Mouse (Mus musculus) G1E (cell line): ENCODE measurements around the gene Tbx21. TPM values are rescaled to one million over a fixed set of nuclear protein-coding genes. Genes with fewer than 3 reads are reported as not detected.

Experiments used
- ATAC-seq: 2 replicates; pipeline ENCODE4 v1.8.0; 2016; ENCODE audit warnings: mild to moderate bottlenecking; ENCODE audit not compliant: insufficient number of reproducible peaks, poor library complexity, low FRiP score, severe bottlenecking; ENCODE audit errors: extremely low read depth
- DNase-seq: peaks from one replicate; pipeline ENCODE4 v3.0.0; 2012; ENCODE audit warnings: low spot score
- H3K27me3 ChIP-seq: 2 replicates; pipeline ENCODE4 v1.6.1; 2012; ENCODE audit warnings: mild to moderate bottlenecking, low read length, inconsistent platforms; ENCODE audit not compliant: insufficient read depth
- H3K36me3 ChIP-seq: replicated peaks from 2 replicates; pipeline ENCODE3; 2012; ENCODE audit warnings: mild to moderate bottlenecking, inconsistent platforms
- H3K4me1 ChIP-seq: 2 replicates; pipeline ENCODE4 v1.6.1; 2012; ENCODE audit warnings: low read depth, low read length, inconsistent platforms, mixed read lengths; ENCODE audit not compliant: insufficient read depth
- H3K4me3 ChIP-seq: 2 replicates; pipeline ENCODE4 v1.5.1; 2012; ENCODE audit warnings: low read depth, mild to moderate bottlenecking, inconsistent platforms, low read length, moderate library complexity, mixed read lengths
- H3K9me3 ChIP-seq: replicated peaks from 2 replicates; pipeline ENCODE4 v1.6.1; 2012; ENCODE audit warnings: inconsistent platforms
- CTCF ChIP-seq: IDR thresholded peaks from 2 replicates; pipeline ENCODE4 v1.5.1; 2012; ENCODE audit warnings: low read depth, low read length, inconsistent platforms, mixed read lengths
- GATA1 ChIP-seq: IDR thresholded peaks from 2 replicates; pipeline ENCODE4 v1.6.1; 2012; ENCODE audit warnings: borderline replicate concordance, low read length, inconsistent platforms, mixed read lengths
- GATA2 ChIP-seq: IDR thresholded peaks from 2 replicates; pipeline ENCODE4 v1.6.1; 2012; ENCODE audit warnings: low read depth, low read length, inconsistent platforms, borderline replicate concordance
- POLR2AphosphoS5 ChIP-seq: IDR thresholded peaks from 2 replicates; pipeline ENCODE4 v1.6.1; 2012; ENCODE audit warnings: low read depth, low read length, inconsistent platforms; ENCODE audit not compliant: insufficient replicate concordance
- TAL1 ChIP-seq: conservative IDR thresholded peaks from 2 replicates; pipeline ENCODE4 v1.6.1; 2012; ENCODE audit warnings: low read depth, low read length, inconsistent platforms, mixed read lengths
- polyA plus RNA-seq: library from polyadenylated mRNA; stranded (reverse); fragments of >175 nt; gene quantifications from 2 replicates; pipeline ENCODE4 v1.2.3, GENCODE M21; 2012
- total RNA-seq, 2 experiments: library from RNA; stranded (forward) in 1 of 2; stranded (reverse) in 1 of 2; fragments of 200-1000 nt in 1 of 2; fragments of >200 nt in 1 of 2; fragmentation: Nextera tagmentation in 1 of 2; gene quantifications; 2 replicates each; pipeline ENCODE4 v1.2.3; 2014 to 2017

Gene Tbx21
- total and polyA plus RNA-seq, 3 experiments = not detected

- no peaks in the 10 kb centered on the region for H3K36me3 ChIP-seq
- peaks cover 92% of the 10 kb centered on the region for H3K27me3 ChIP-seq
- ATAC-seq = no peak
- DNase-seq = no peak
- TF ChIP-seq GATA1 (no peak), TAL1 (no peak), POLR2AphosphoS5 (no peak), CTCF (no peak), GATA2 (no peak)
- peaks cover 32% of the 10 kb centered on the region for H3K4me1 ChIP-seq
- no peaks in the 10 kb centered on the region for H3K9me3 ChIP-seq
- no peak overlapping the region for H3K4me3 ChIP-seq
These were observed 23.6 kb upstream of the Tbx21 start for GRCm38 (mm10) chr11:97138554-97139226.

GRCm38 (mm10) chr11:97133270-97133669 is 18.1 kb upstream of the Tbx21 start:
- no peak overlapping the region; the same call in 1 of the 2 replicates for H3K4me3 ChIP-seq
- peaks cover 28% of the 10 kb centered on the region for H3K4me1 ChIP-seq
- TF ChIP-seq POLR2AphosphoS5 (no peak), TAL1 (no peak), GATA2 (no peak), GATA1 (no peak), CTCF (no peak)
- DNase-seq = no peak
- H3K36me3 ChIP-seq = no peaks in the 10 kb centered on the region
- H3K9me3 ChIP-seq = no peaks in the 10 kb centered on the region
- H3K27me3 ChIP-seq = peaks cover 96% of the 10 kb centered on the region
- no peak for ATAC-seq

GRCm38 (mm10) chr11:97132185-97132584 is 17.1 kb upstream of the Tbx21 start:
- H3K4me3 ChIP-seq = no peak overlapping the region
- no peaks in the 10 kb centered on the region for H3K9me3 ChIP-seq
- H3K4me1 ChIP-seq = peaks cover 17% of the 10 kb centered on the region
- no peaks in the 10 kb centered on the region for H3K36me3 ChIP-seq
- no peak for TF ChIP-seq TAL1
- no peak for TF ChIP-seq GATA1
- TF ChIP-seq GATA2 = no peak
- TF ChIP-seq POLR2AphosphoS5 = no peak
- no peak for TF ChIP-seq CTCF
- ATAC-seq = no peak
- peaks cover 96% of the 10 kb centered on the region for H3K27me3 ChIP-seq
- no peak for DNase-seq

GRCm38 (mm10) chr11:97131683-97132082 is 16.6 kb upstream of the Tbx21 start:
- H3K4me1 ChIP-seq = peaks cover 14% of the 10 kb centered on the region
- no peaks in the 10 kb centered on the region for H3K9me3 ChIP-seq
- peaks cover 96% of the 10 kb centered on the region for H3K27me3 ChIP-seq
- DNase-seq = no peak
- no peak for TF ChIP-seq GATA2
- H3K36me3 ChIP-seq = no peaks in the 10 kb centered on the region
- no peak for ATAC-seq
- no peak overlapping the region for H3K4me3 ChIP-seq

GRCm38 (mm10) chr11:97130318-97130717 is 15.2 kb upstream of the Tbx21 start:
- no peaks in the 10 kb centered on the region for H3K36me3 ChIP-seq
- DNase-seq (no peak), ATAC-seq (no peak)
- H3K4me1 ChIP-seq = peaks cover 14% of the 10 kb centered on the region
- H3K9me3 ChIP-seq = no peaks in the 10 kb centered on the region
- no peak for TF ChIP-seq POLR2AphosphoS5
- TF ChIP-seq GATA2 = no peak
- no peak for TF ChIP-seq CTCF
- no peak for TF ChIP-seq TAL1
- TF ChIP-seq GATA1 = no peak
- no peak overlapping the region for H3K4me3 ChIP-seq
- peaks cover 96% of the 10 kb centered on the region for H3K27me3 ChIP-seq

GRCm38 (mm10) chr11:97128956-97129355 is 13.8 kb upstream of the Tbx21 start:
- ATAC-seq (no peak), DNase-seq (no peak)
- peaks cover 17% of the 10 kb centered on the region for H3K4me1 ChIP-seq

More at GRCm38 (mm10) chr11:97128956-97129355, 13.8 kb upstream of the Tbx21 start:
- no peak overlapping the region for H3K4me3 ChIP-seq
- H3K27me3 ChIP-seq = peaks cover 96% of the 10 kb centered on the region
- TF ChIP-seq TAL1 = no peak
- TF ChIP-seq CTCF = no peak
- TF ChIP-seq GATA1 = no peak
- TF ChIP-seq POLR2AphosphoS5 = no peak
- TF ChIP-seq GATA2 = no peak
- H3K36me3 ChIP-seq = no peaks in the 10 kb centered on the region
- no peaks in the 10 kb centered on the region for H3K9me3 ChIP-seq
